Mouse (Mus musculus): ENCODE measurements around the gene Myoc. TPM values are rescaled to one million over a fixed set of nuclear protein-coding genes. Genes with fewer than 3 reads are reported as not detected.
"Not testable (repeated sequence)": the region's sequence is repeated elsewhere in the genome, so short reads cannot be mapped to it uniquely, and the experiment has no call there.

The Myoc gene
- polyA plus RNA-seq, 1 experiment from 2014 or later: 0.23 TPM

- Histone ChIP-seq H3K9me3 (replicated peaks) (no peaks in the 10 kb centered on the region), H3K4me1 (no peaks in the 10 kb centered on the region), H3K36me3 (no peaks in the 10 kb centered on the region), H3K4me2 (replicated peaks) (no peak overlapping the region), H3K27ac (replicated peaks) (no peak overlapping the region), H3K9ac (no peak overlapping the region), H3K27me3 (no peaks in the 10 kb centered on the region), H3K4me3 (replicated peaks) (no peak overlapping the region)
- WGBS: 39% methylated on average over 4 of the region's 4 CpGs
- no peak for ATAC-seq (ENCODE audit: insufficient number of reproducible peaks, low FRiP score, low TSS enrichment, low read depth)
These were observed 15.1 kb upstream of the Myoc start for GRCm38 (mm10) chr1:162623895-162624294.

GRCm38 (mm10) chr1:162625229-162625628 is 13.7 kb upstream of the Myoc start:
- Histone ChIP-seq H3K27me3 (no peaks in the 10 kb centered on the region), H3K4me1 (no peaks in the 10 kb centered on the region), H3K9me3 (replicated peaks) (no peaks in the 10 kb centered on the region), H3K9ac (no peak overlapping the region), H3K36me3 (no peaks in the 10 kb centered on the region), H3K27ac (replicated peaks) (no peak overlapping the region), H3K4me2 (replicated peaks) (no peak overlapping the region), H3K4me3 (replicated peaks) (no peak overlapping the region)
- 54% methylated on average over 7 of the region's 7 CpGs for WGBS
- ATAC-seq (ENCODE audit: insufficient number of reproducible peaks, low FRiP score, low TSS enrichment, low read depth): no peak

GRCm38 (mm10) chr1:162627821-162628220 is 11.1 kb upstream of the Myoc start:
- H3K9ac ChIP-seq; H3K4me1 ChIP-seq; ATAC-seq (ENCODE audit: insufficient number of reproducible peaks, low FRiP score, low TSS enrichment, low read depth); H3K9me3 ChIP-seq (replicated peaks); H3K27ac ChIP-seq (replicated peaks); H3K4me3 ChIP-seq (replicated peaks); H3K27me3 ChIP-seq; H3K4me2 ChIP-seq (replicated peaks); H3K36me3 ChIP-seq: not testable (repeated sequence)
- 81% methylated on average over 4 of the region's 4 CpGs for WGBS

GRCm38 (mm10) chr1:162628326-162628725 is 10.6 kb upstream of the Myoc start:
- H3K27ac ChIP-seq (replicated peaks); H3K9ac ChIP-seq; ATAC-seq (ENCODE audit: insufficient number of reproducible peaks, low FRiP score, low TSS enrichment, low read depth); H3K27me3 ChIP-seq; H3K9me3 ChIP-seq (replicated peaks); H3K4me2 ChIP-seq (replicated peaks); H3K4me3 ChIP-seq (replicated peaks); H3K36me3 ChIP-seq; H3K4me1 ChIP-seq: not testable (repeated sequence)
- WGBS: 93% methylated on average over 15 of the region's 15 CpGs

- WGBS: 22% methylated on average over 1 of the region's 1 CpGs
- not testable (repeated sequence) for H3K36me3 ChIP-seq
These were observed 3.5 kb upstream of the Myoc start for GRCm38 (mm10) chr1:162635291-162635931.

GRCm38 (mm10) chr1:162636516-162636915 is 2.4 kb upstream of the Myoc start:
- WGBS: 71% methylated on average over 3 of the region's 3 CpGs

More at GRCm38 (mm10) chr1:162635291-162635931, 3.5 kb upstream of the Myoc start:
- H3K9me3 ChIP-seq (replicated peaks); H3K9ac ChIP-seq; H3K4me3 ChIP-seq (replicated peaks); H3K27me3 ChIP-seq; ATAC-seq (ENCODE audit: insufficient number of reproducible peaks, low FRiP score, low TSS enrichment, low read depth); H3K4me1 ChIP-seq; H3K4me2 ChIP-seq (replicated peaks); H3K27ac ChIP-seq (replicated peaks): not testable (repeated sequence)

GRCm38 (mm10) chr1:162638535-162638934 is 420 bp upstream of the Myoc start:
- 82% methylated on average over 4 of the region's 4 CpGs for WGBS
- no peak for ATAC-seq (ENCODE audit: insufficient number of reproducible peaks, low FRiP score, low TSS enrichment, low read depth)

More at GRCm38 (mm10) chr1:162636516-162636915, 2.4 kb upstream of the Myoc start:
- Histone ChIP-seq H3K4me1 (no peaks in the 10 kb centered on the region), H3K36me3 (no peaks in the 10 kb centered on the region), H3K4me2 (replicated peaks) (no peak overlapping the region), H3K9me3 (replicated peaks) (no peaks in the 10 kb centered on the region), H3K27ac (replicated peaks) (no peak overlapping the region), H3K27me3 (no peaks in the 10 kb centered on the region), H3K9ac (no peak overlapping the region), H3K4me3 (replicated peaks) (no peak overlapping the region)
- no peak for ATAC-seq (ENCODE audit: insufficient number of reproducible peaks, low FRiP score, low TSS enrichment, low read depth)

GRCm38 (mm10) chr1:162639861-162640260 is 906 bp downstream of the Myoc start:
- Histone ChIP-seq H3K36me3 (no peaks in the 10 kb centered on the region), H3K9me3 (replicated peaks) (no peaks in the 10 kb centered on the region), H3K4me3 (replicated peaks) (no peak overlapping the region), H3K4me1 (no peaks in the 10 kb centered on the region), H3K4me2 (replicated peaks) (no peak overlapping the region), H3K27me3 (no peaks in the 10 kb centered on the region), H3K9ac (no peak overlapping the region), H3K27ac (replicated peaks) (no peak overlapping the region)
- ATAC-seq (ENCODE audit: insufficient number of reproducible peaks, low FRiP score, low TSS enrichment, low read depth): no peak
- 92% methylated on average over 1 of the region's 1 CpGs for WGBS

More at GRCm38 (mm10) chr1:162638535-162638934, 420 bp upstream of the Myoc start:
- Histone ChIP-seq H3K4me2 (replicated peaks) (no peak overlapping the region), H3K36me3 (no peaks in the 10 kb centered on the region), H3K9me3 (replicated peaks) (no peaks in the 10 kb centered on the region), H3K9ac (no peak overlapping the region), H3K4me1 (no peaks in the 10 kb centered on the region), H3K27me3 (no peaks in the 10 kb centered on the region), H3K4me3 (replicated peaks) (no peak overlapping the region), H3K27ac (replicated peaks) (no peak overlapping the region)

- WGBS: 75% methylated on average over 3 of the region's 3 CpGs
These were observed 3.6 kb downstream of the Myoc start for GRCm38 (mm10) chr1:162642591-162642990.

GRCm38 (mm10) chr1:162643752-162644151 is 4.8 kb downstream of the Myoc start:
- Histone ChIP-seq H3K4me3 (replicated peaks) (no peak overlapping the region), H3K9me3 (replicated peaks) (no peaks in the 10 kb centered on the region), H3K9ac (no peak overlapping the region), H3K27ac (replicated peaks) (no peak overlapping the region), H3K36me3 (no peaks in the 10 kb centered on the region), H3K4me1 (no peaks in the 10 kb centered on the region), H3K27me3 (no peaks in the 10 kb centered on the region), H3K4me2 (replicated peaks) (no peak overlapping the region)
- no peak for ATAC-seq (ENCODE audit: insufficient number of reproducible peaks, low FRiP score, low TSS enrichment, low read depth)
- WGBS: 34% methylated on average over 4 of the region's 4 CpGs

More at GRCm38 (mm10) chr1:162642591-162642990, 3.6 kb downstream of the Myoc start:
- H3K9ac ChIP-seq: no peak overlapping the region
- H3K4me3 ChIP-seq (replicated peaks): no peak overlapping the region
- H3K4me2 ChIP-seq (replicated peaks): no peak overlapping the region
- no peak overlapping the region for H3K27ac ChIP-seq (replicated peaks)
- ATAC-seq (ENCODE audit: insufficient number of reproducible peaks, low FRiP score, low TSS enrichment, low read depth): peak; percentile 19; the same call in 1 of the 2 replicates
- no peaks in the 10 kb centered on the region for H3K9me3 ChIP-seq (replicated peaks)
- H3K27me3 ChIP-seq: no peaks in the 10 kb centered on the region
- H3K4me1 ChIP-seq: no peaks in the 10 kb centered on the region
- H3K36me3 ChIP-seq: no peaks in the 10 kb centered on the region

GRCm38 (mm10) chr1:162646083-162646686 is 7.2 kb downstream of the Myoc start:
- no peak for ATAC-seq (ENCODE audit: insufficient number of reproducible peaks, low FRiP score, low TSS enrichment, low read depth)
- Histone ChIP-seq H3K9ac (no peak overlapping the region), H3K4me3 (replicated peaks) (no peak overlapping the region), H3K27ac (replicated peaks) (no peak overlapping the region), H3K9me3 (replicated peaks) (no peaks in the 10 kb centered on the region), H3K27me3 (no peaks in the 10 kb centered on the region), H3K4me2 (replicated peaks) (no peak overlapping the region), H3K4me1 (no peaks in the 10 kb centered on the region), H3K36me3 (no peaks in the 10 kb centered on the region)
- 78% methylated on average over 10 of the region's 10 CpGs for WGBS

- ATAC-seq (ENCODE audit: insufficient number of reproducible peaks, low FRiP score, low TSS enrichment, low read depth): no peak
- no peak overlapping the region for H3K9ac ChIP-seq
- H3K36me3 ChIP-seq: no peaks in the 10 kb centered on the region
- WGBS: 90% methylated on average over 14 of the region's 14 CpGs
- H3K4me3 ChIP-seq (replicated peaks): no peak overlapping the region
- H3K27ac ChIP-seq (replicated peaks): no peak overlapping the region
- H3K27me3 ChIP-seq: no peaks in the 10 kb centered on the region
- H3K4me1 ChIP-seq: no peaks in the 10 kb centered on the region
- H3K9me3 ChIP-seq (replicated peaks): no peaks in the 10 kb centered on the region
- no peak overlapping the region for H3K4me2 ChIP-seq (replicated peaks)
These were observed 9.5 kb downstream of the Myoc start for GRCm38 (mm10) chr1:162648416-162648815.

Data from embryonic facial prominence, embryonic 15.5 days (tissue).